Mouse (Mus musculus) brain, embryonic 14.5 days (tissue): ENCODE results near the gene Krt13.

ENCODE experiments used
- CTCF ChIP-seq: fragments of 200-500 bp; IDR thresholded peaks from 2 replicates; pipeline ENCODE4 v1.5.1; 2012; ENCODE audit warnings: inconsistent platforms, mild to moderate bottlenecking, moderate library complexity, borderline replicate concordance; ENCODE audit not compliant: insufficient read depth, insufficient read length; ENCODE audit errors: extremely low read depth
- POLR2A ChIP-seq: fragments of 200-500 bp; IDR thresholded peaks from 2 replicates; pipeline ENCODE4 v1.6.1; 2012; ENCODE audit warnings: mild to moderate bottlenecking, inconsistent platforms, borderline replicate concordance; ENCODE audit not compliant: poor library complexity, insufficient read depth, insufficient read length, severe bottlenecking; ENCODE audit errors: extremely low read depth

- TF ChIP-seq CTCF (no peak), POLR2A (no peak)
These were observed 7.7 kb downstream of the Krt13 start for GRCm38 (mm10) chr11:100113742-100114029.
